Mouse (Mus musculus): Measurements from ENCODE around the gene Kras. TPM values are rescaled to one million over a fixed set of nuclear protein-coding genes. Genes with fewer than 3 reads are reported as not detected.
A peak's percentile ranks its signal among the peaks of the same experiment; 100 is the strongest.

Kras gene
- polyA plus RNA-seq, 1 experiment, result 101 TPM

DNA sequence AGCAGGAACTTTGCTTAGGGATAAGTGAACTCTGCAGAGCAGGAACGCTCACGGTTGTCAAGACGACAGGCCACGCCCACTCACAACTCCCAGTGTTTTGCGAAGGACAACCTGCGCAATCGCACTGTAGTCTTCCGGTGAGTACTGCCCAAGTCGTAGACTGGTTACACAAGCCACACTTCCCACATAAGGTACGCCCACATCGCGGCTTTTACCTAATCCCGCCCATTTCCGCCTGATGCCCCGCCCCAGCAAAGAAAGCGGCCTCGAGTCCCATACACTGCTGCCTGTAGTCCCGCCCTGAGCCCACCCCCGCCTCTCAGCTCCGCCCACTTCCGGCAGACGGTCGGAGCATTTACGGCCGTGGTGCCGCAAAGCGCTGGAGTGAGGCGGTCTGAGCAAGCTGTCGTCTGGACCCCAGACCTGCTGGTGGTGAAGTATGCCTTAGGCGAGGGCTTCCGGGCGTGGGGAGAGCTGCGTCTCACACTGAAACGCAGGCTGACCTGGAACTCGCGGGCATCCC, 39.2 kb downstream of the Kras start, which contains the start of the genes Casc1 and Etfrf1:
Gene Casc1 (minus strand): TSS at position 190 of the 523 bp plus-strand sequence.
Gene Etfrf1 (plus strand): TSS at position 319 of the 523 bp plus-strand sequence.
- peak within 1 kb of the TSS; percentile 81 for H3K27ac ChIP-seq (ENCODE audit: insufficient read depth, low read length)
- H3K9me3 ChIP-seq (replicated peaks; ENCODE audit: control insufficient read depth, insufficient read depth, low read length, poor library complexity, severe bottlenecking), result no peaks in the 10 kb centered on the region
- TF ChIP-seq CTCF (IDR thresholded peaks at IDR 0.05; ENCODE audit: low read depth, low read length) (no peak), POLR2A (IDR thresholded peaks at IDR 0.05; ENCODE audit: insufficient read depth, low read length) (peak; percentile 88), EP300 (IDR thresholded peaks at IDR 0.05; ENCODE audit: insufficient read depth, low read depth, low read length) (no peak; the same call in 1 of the 2 replicates)
- H3K9ac ChIP-seq (ENCODE audit: low read depth, poor library complexity, severe bottlenecking), result peak within 1 kb of the TSS; percentile 69
- 0 out of 2 replicates have a peak, but pooled peaks cover 3% of the 10 kb centered on the region for H3K36me3 ChIP-seq (ENCODE audit: control insufficient read depth, insufficient read depth, low read length, poor library complexity, severe bottlenecking)
- H3K4me3 ChIP-seq (ENCODE audit: low read depth, low read length), result peak within 1 kb of the TSS; percentile 78
- H3K4me1 ChIP-seq (ENCODE audit: control insufficient read depth, insufficient read depth, low read length), result no peaks in the 10 kb centered on the region
- no peaks in the 10 kb centered on the region for H3K27me3 ChIP-seq (ENCODE audit: control insufficient read depth, insufficient read depth, low read length, poor library complexity, severe bottlenecking)

DNA sequence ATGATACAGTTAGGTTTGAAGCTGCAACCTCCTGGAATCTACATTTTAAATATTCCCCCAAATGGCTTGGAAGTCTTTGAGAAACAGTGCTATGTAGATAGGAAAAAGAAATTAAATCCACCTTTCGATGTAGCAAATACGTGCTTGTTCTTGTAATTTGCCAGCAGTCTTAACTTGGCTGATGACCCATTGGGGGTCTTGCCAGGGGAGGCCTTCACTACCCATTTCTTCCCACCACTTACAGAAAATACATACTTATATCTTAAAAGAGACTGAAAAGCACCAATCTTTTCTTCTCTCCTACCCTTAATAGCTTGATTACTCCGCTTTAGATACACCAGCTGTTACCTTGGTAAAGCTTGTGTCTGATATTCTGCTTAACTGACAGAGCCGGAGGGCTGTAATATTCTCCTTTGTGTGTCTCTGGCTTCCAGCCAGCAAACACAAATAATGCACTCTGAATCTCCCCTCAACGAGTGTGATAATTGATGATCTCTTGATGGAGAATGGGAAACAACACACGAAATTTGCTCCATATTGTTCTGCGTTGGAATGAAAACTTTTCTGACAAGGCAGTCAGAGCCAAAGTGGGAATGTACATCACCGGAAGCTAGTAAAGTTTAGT, 39.9 kb downstream of the Kras start:
- no peaks in the 10 kb centered on the region for H3K4me1 ChIP-seq (ENCODE audit: control insufficient read depth, insufficient read depth, low read length)
- no peak overlapping the region for H3K9ac ChIP-seq (ENCODE audit: low read depth, poor library complexity, severe bottlenecking)
- TF ChIP-seq EP300 (IDR thresholded peaks at IDR 0.05; ENCODE audit: insufficient read depth, low read depth, low read length), result no peak
- no peak for TF ChIP-seq POLR2A (IDR thresholded peaks at IDR 0.05; ENCODE audit: insufficient read depth, low read length)
- no peak for TF ChIP-seq CTCF (IDR thresholded peaks at IDR 0.05; ENCODE audit: low read depth, low read length)
- H3K27me3 ChIP-seq (ENCODE audit: control insufficient read depth, insufficient read depth, low read length, poor library complexity, severe bottlenecking), result no peaks in the 10 kb centered on the region
- peak overlapping the region; percentile 78 for H3K4me3 ChIP-seq (ENCODE audit: low read depth, low read length)
- 0 out of 2 replicates have a peak, but pooled peaks cover under 1% of the 10 kb centered on the region for H3K36me3 ChIP-seq (ENCODE audit: control insufficient read depth, insufficient read depth, low read length, poor library complexity, severe bottlenecking)
- H3K27ac ChIP-seq (ENCODE audit: insufficient read depth, low read length), result no peak overlapping the region
- H3K9me3 ChIP-seq (replicated peaks; ENCODE audit: control insufficient read depth, insufficient read depth, low read length, poor library complexity, severe bottlenecking), result no peaks in the 10 kb centered on the region

DNA sequence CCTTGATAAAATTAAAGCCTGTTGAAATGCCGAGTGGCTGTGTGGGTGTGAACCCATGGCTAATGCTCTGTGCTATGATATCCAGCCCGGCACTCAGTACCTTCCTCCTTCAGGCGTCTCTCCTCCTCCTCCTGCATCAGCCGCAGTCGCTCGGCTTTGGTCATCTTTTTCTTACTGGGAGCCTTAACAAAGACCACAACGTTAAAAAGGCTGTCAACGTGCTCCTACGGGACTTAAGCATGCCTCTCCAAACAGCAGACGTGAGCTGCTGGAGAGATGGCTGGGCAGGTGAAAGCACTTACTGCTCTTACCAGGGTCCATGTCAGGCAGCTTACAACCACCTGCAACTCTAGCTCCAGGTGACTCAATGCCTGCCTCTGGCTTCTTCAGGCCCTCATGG, 44.9 kb downstream of the Kras start:
- TF ChIP-seq EP300 (IDR thresholded peaks at IDR 0.05; ENCODE audit: insufficient read depth, low read depth, low read length), result no peak
- Histone ChIP-seq H3K27ac (ENCODE audit: insufficient read depth, low read length) (no peak overlapping the region), H3K9ac (ENCODE audit: low read depth, poor library complexity, severe bottlenecking) (no peak overlapping the region), H3K36me3 (ENCODE audit: control insufficient read depth, insufficient read depth, low read length, poor library complexity, severe bottlenecking) (no peaks in the 10 kb centered on the region), H3K27me3 (ENCODE audit: control insufficient read depth, insufficient read depth, low read length, poor library complexity, severe bottlenecking) (no peaks in the 10 kb centered on the region), H3K4me1 (ENCODE audit: control insufficient read depth, insufficient read depth, low read length) (no peaks in the 10 kb centered on the region), H3K4me3 (ENCODE audit: low read depth, low read length) (no peak overlapping the region), H3K9me3 (replicated peaks; ENCODE audit: control insufficient read depth, insufficient read depth, low read length, poor library complexity, severe bottlenecking) (no peaks in the 10 kb centered on the region)

DNA sequence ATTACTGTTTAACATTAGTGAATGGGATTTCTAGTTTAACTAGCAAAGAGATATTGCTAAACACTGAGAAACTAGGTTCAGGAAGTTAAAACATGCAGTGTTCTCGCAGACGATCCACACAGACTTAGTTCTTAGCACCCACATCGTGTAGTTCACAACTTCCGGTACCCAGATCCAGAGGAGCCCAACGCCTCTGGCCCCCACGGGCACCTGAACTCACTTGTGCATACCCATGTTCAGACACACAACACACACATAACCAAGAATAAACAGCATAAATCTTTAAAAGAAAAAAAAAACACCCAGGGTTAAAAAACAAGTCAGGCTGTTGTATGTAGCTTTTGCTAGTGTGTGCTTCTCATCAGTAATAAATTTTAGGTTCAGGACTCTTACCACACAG, 45.6 kb downstream of the Kras start:
- H3K9ac ChIP-seq (ENCODE audit: low read depth, poor library complexity, severe bottlenecking), result no peak overlapping the region
- no peaks in the 10 kb centered on the region for H3K4me1 ChIP-seq (ENCODE audit: control insufficient read depth, insufficient read depth, low read length)
- TF ChIP-seq EP300 (IDR thresholded peaks at IDR 0.05; ENCODE audit: insufficient read depth, low read depth, low read length) (no peak), POLR2A (IDR thresholded peaks at IDR 0.05; ENCODE audit: insufficient read depth, low read length) (no peak), CTCF (IDR thresholded peaks at IDR 0.05; ENCODE audit: low read depth, low read length) (no peak)
- H3K27me3 ChIP-seq (ENCODE audit: control insufficient read depth, insufficient read depth, low read length, poor library complexity, severe bottlenecking), result no peaks in the 10 kb centered on the region
- H3K36me3 ChIP-seq (ENCODE audit: control insufficient read depth, insufficient read depth, low read length, poor library complexity, severe bottlenecking), result no peaks in the 10 kb centered on the region
- no peak overlapping the region for H3K4me3 ChIP-seq (ENCODE audit: low read depth, low read length)
- no peaks in the 10 kb centered on the region for H3K9me3 ChIP-seq (replicated peaks; ENCODE audit: control insufficient read depth, insufficient read depth, low read length, poor library complexity, severe bottlenecking)
- no peak overlapping the region for H3K27ac ChIP-seq (ENCODE audit: insufficient read depth, low read length)

DNA sequence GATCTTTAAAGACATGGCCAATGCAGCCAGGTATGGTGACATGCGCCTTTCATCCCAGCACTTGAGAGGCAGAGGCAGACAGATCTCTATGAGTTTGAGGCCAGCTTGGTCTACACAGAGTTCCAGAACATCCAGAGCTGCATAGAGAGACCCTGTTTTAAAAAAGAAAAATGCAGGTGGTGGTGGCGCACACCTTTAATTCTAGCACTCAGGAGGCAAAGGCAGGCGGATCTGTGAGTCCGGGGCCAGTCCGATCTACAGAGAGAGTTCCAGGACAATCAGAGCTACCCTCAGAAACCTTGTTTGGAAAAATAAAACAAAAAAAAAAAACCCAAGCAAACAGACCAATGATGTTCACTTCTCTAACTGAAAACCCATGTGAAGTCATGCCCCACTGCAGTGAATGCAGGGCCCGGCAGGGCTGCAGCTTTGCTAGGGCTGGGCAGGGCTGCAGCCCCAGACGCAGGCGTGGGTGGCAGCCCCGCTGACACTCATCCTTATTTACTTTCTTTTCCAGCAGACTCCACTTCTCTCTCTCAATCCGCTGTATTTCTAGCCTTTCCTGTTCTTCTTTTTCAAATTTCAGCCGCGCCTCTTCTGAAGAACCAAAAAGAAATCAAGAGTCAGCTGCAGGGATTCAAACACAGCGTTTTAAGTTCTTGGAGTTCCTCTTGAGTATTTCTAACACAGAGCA, 47.5 kb downstream of the Kras start:
- no peaks in the 10 kb centered on the region for H3K36me3 ChIP-seq (ENCODE audit: control insufficient read depth, insufficient read depth, low read length, poor library complexity, severe bottlenecking)
- no peaks in the 10 kb centered on the region for H3K4me1 ChIP-seq (ENCODE audit: control insufficient read depth, insufficient read depth, low read length)
- H3K27ac ChIP-seq (ENCODE audit: insufficient read depth, low read length), result no peak overlapping the region
- H3K4me3 ChIP-seq (ENCODE audit: low read depth, low read length), result no peak overlapping the region
- no peak overlapping the region for H3K9ac ChIP-seq (ENCODE audit: low read depth, poor library complexity, severe bottlenecking)
- TF ChIP-seq EP300 (IDR thresholded peaks at IDR 0.05; ENCODE audit: insufficient read depth, low read depth, low read length), result no peak
- no peak for TF ChIP-seq POLR2A (IDR thresholded peaks at IDR 0.05; ENCODE audit: insufficient read depth, low read length)
- no peak for TF ChIP-seq CTCF (IDR thresholded peaks at IDR 0.05; ENCODE audit: low read depth, low read length)
- no peaks in the 10 kb centered on the region for H3K9me3 ChIP-seq (replicated peaks; ENCODE audit: control insufficient read depth, insufficient read depth, low read length, poor library complexity, severe bottlenecking)
- H3K27me3 ChIP-seq (ENCODE audit: control insufficient read depth, insufficient read depth, low read length, poor library complexity, severe bottlenecking), result no peaks in the 10 kb centered on the region

Data from ES-Bruce4 (cell line).